Mouse (Mus musculus): ENCODE data around the gene Gm20695. TPM values are rescaled to one million over a fixed set of nuclear protein-coding genes. Genes with fewer than 3 reads are reported as not detected.

The Gm20695 gene
- polyA plus RNA-seq, 1 experiment from 2014 or later: 2.7 TPM

- H3K27ac ChIP-seq: peak overlapping the region; percentile 87
- peaks cover 20% of the 10 kb centered on the region for H3K4me1 ChIP-seq (replicated peaks)
- no peak for DNase-seq (ENCODE audit: low spot score)
- H3K4me3 ChIP-seq: peak overlapping the region; percentile 61
- no peaks in the 10 kb centered on the region for H3K9me3 ChIP-seq
- H3K36me3 ChIP-seq: peaks cover 54% of the 10 kb centered on the region
- no peaks in the 10 kb centered on the region for H3K27me3 ChIP-seq (ENCODE audit: insufficient read depth, poor library complexity, severe bottlenecking)
- 11% methylated on average over 20 of the region's 20 CpGs for WGBS
Observed at GRCm38 (mm10) chr16:3909118-3909517, 24.7 kb downstream of the Gm20695 start.

GRCm38 (mm10) chr16:3920756-3921155 lies 36.3 kb downstream of the Gm20695 start:
- H3K36me3 ChIP-seq: peaks cover 75% of the 10 kb centered on the region
- WGBS: 96% methylated on average over 2 of the region's 2 CpGs

GRCm38 (mm10) chr16:3923515-3923914 lies 39.1 kb downstream of the Gm20695 start:
- H3K4me3 ChIP-seq: no peak overlapping the region
- H3K9me3 ChIP-seq: no peaks in the 10 kb centered on the region
- H3K27ac ChIP-seq: no peak overlapping the region
- 89% methylated on average over 3 of the region's 3 CpGs for WGBS
- no peaks in the 10 kb centered on the region for H3K4me1 ChIP-seq (replicated peaks)
- H3K36me3 ChIP-seq: peaks cover 81% of the 10 kb centered on the region
- DNase-seq (ENCODE audit: low spot score): no peak
- no peaks in the 10 kb centered on the region for H3K27me3 ChIP-seq (ENCODE audit: insufficient read depth, poor library complexity, severe bottlenecking)

More at GRCm38 (mm10) chr16:3920756-3921155, 36.3 kb downstream of the Gm20695 start:
- no peaks in the 10 kb centered on the region for H3K4me1 ChIP-seq (replicated peaks)
- H3K9me3 ChIP-seq: no peaks in the 10 kb centered on the region
- no peak overlapping the region for H3K4me3 ChIP-seq
- no peaks in the 10 kb centered on the region for H3K27me3 ChIP-seq (ENCODE audit: insufficient read depth, poor library complexity, severe bottlenecking)
- no peak for DNase-seq (ENCODE audit: low spot score)
- no peak overlapping the region for H3K27ac ChIP-seq

GRCm38 (mm10) chr16:3923966-3924365 lies 39.5 kb downstream of the Gm20695 start:
- Histone ChIP-seq H3K27ac (no peak overlapping the region), H3K36me3 (peaks cover 83% of the 10 kb centered on the region), H3K27me3 (ENCODE audit: insufficient read depth, poor library complexity, severe bottlenecking) (no peaks in the 10 kb centered on the region), H3K4me1 (replicated peaks) (no peaks in the 10 kb centered on the region), H3K9me3 (no peaks in the 10 kb centered on the region), H3K4me3 (no peak overlapping the region)
- WGBS: 71% methylated on average over 4 of the region's 4 CpGs
- no peak for DNase-seq (ENCODE audit: low spot score)

GRCm38 (mm10) chr16:3928582-3928981 lies 44.1 kb downstream of the Gm20695 start:
- no peak overlapping the region for H3K27ac ChIP-seq
- peaks cover 86% of the 10 kb centered on the region for H3K36me3 ChIP-seq
- no peak for DNase-seq (ENCODE audit: low spot score)
- no peaks in the 10 kb centered on the region for H3K4me1 ChIP-seq (replicated peaks)
- no peaks in the 10 kb centered on the region for H3K9me3 ChIP-seq
- WGBS: 65% methylated on average over 1 of the region's 1 CpGs
- H3K4me3 ChIP-seq: no peak overlapping the region
- no peaks in the 10 kb centered on the region for H3K27me3 ChIP-seq (ENCODE audit: insufficient read depth, poor library complexity, severe bottlenecking)

- Histone ChIP-seq H3K9me3 (no peaks in the 10 kb centered on the region), H3K4me3 (no peak overlapping the region), H3K4me1 (replicated peaks) (no peaks in the 10 kb centered on the region), H3K27me3 (ENCODE audit: insufficient read depth, poor library complexity, severe bottlenecking) (no peaks in the 10 kb centered on the region), H3K27ac (no peak overlapping the region), H3K36me3 (peaks cover 86% of the 10 kb centered on the region)
- DNase-seq (ENCODE audit: low spot score): no peak
- 78% methylated on average over 7 of the region's 7 CpGs for WGBS
Observed at GRCm38 (mm10) chr16:3929151-3929550, 44.7 kb downstream of the Gm20695 start.

- DNase-seq (ENCODE audit: low spot score): no peak
- Histone ChIP-seq H3K4me3 (no peak overlapping the region), H3K27ac (no peak overlapping the region), H3K9me3 (no peaks in the 10 kb centered on the region), H3K4me1 (replicated peaks) (no peaks in the 10 kb centered on the region), H3K27me3 (ENCODE audit: insufficient read depth, poor library complexity, severe bottlenecking) (no peaks in the 10 kb centered on the region), H3K36me3 (peaks cover 90% of the 10 kb centered on the region)
- WGBS: 95% methylated on average over 6 of the region's 6 CpGs
Observed at GRCm38 (mm10) chr16:3933536-3933935, 49.1 kb downstream of the Gm20695 start.

- H3K9me3 ChIP-seq: no peaks in the 10 kb centered on the region
- H3K27me3 ChIP-seq (ENCODE audit: insufficient read depth, poor library complexity, severe bottlenecking): no peaks in the 10 kb centered on the region
- H3K27ac ChIP-seq: no peak overlapping the region
- H3K36me3 ChIP-seq: peaks cover 92% of the 10 kb centered on the region
- 97% methylated on average over 1 of the region's 1 CpGs for WGBS
- no peaks in the 10 kb centered on the region for H3K4me1 ChIP-seq (replicated peaks)
- no peak overlapping the region for H3K4me3 ChIP-seq
- no peak for DNase-seq (ENCODE audit: low spot score)
Observed at GRCm38 (mm10) chr16:3934091-3934490, 49.6 kb downstream of the Gm20695 start.

GRCm38 (mm10) chr16:3934701-3935100 lies 50.3 kb downstream of the Gm20695 start:
- no peak for DNase-seq (ENCODE audit: low spot score)
- H3K27ac ChIP-seq: no peak overlapping the region
- H3K9me3 ChIP-seq: no peaks in the 10 kb centered on the region
- no peaks in the 10 kb centered on the region for H3K4me1 ChIP-seq (replicated peaks)
- no peaks in the 10 kb centered on the region for H3K27me3 ChIP-seq (ENCODE audit: insufficient read depth, poor library complexity, severe bottlenecking)
- no peak overlapping the region for H3K4me3 ChIP-seq
- H3K36me3 ChIP-seq: peaks cover 89% of the 10 kb centered on the region
- WGBS: 93% methylated on average over 4 of the region's 4 CpGs

GRCm38 (mm10) chr16:3951141-3951540 lies 66.7 kb downstream of the Gm20695 start:
- Histone ChIP-seq H3K27ac (no peak overlapping the region), H3K27me3 (ENCODE audit: insufficient read depth, poor library complexity, severe bottlenecking) (no peaks in the 10 kb centered on the region), H3K36me3 (peaks cover 1% of the 10 kb centered on the region; the same call in 1 of the 2 replicates), H3K4me3 (no peak overlapping the region), H3K4me1 (replicated peaks) (0 out of 2 replicates have a peak, but pooled peaks cover 3% of the 10 kb centered on the region), H3K9me3 (no peaks in the 10 kb centered on the region)
- WGBS: 87% methylated on average over 1 of the region's 1 CpGs
- no peak for DNase-seq (ENCODE audit: low spot score)

GRCm38 (mm10) chr16:3956369-3956768 lies 71.9 kb downstream of the Gm20695 start:
- no peaks in the 10 kb centered on the region for H3K27me3 ChIP-seq (ENCODE audit: insufficient read depth, poor library complexity, severe bottlenecking)
- H3K27ac ChIP-seq: no peak overlapping the region
- DNase-seq (ENCODE audit: low spot score): no peak
- 0 out of 2 replicates have a peak, but pooled peaks cover 3% of the 10 kb centered on the region for H3K4me1 ChIP-seq (replicated peaks)
- WGBS: 82% methylated on average over 6 of the region's 6 CpGs
- H3K9me3 ChIP-seq: no peaks in the 10 kb centered on the region
- no peak overlapping the region for H3K4me3 ChIP-seq
- H3K36me3 ChIP-seq: no peaks in the 10 kb centered on the region

- no peaks in the 10 kb centered on the region for H3K27me3 ChIP-seq (ENCODE audit: insufficient read depth, poor library complexity, severe bottlenecking)
- H3K27ac ChIP-seq: no peak overlapping the region
- H3K36me3 ChIP-seq: no peaks in the 10 kb centered on the region
- DNase-seq (ENCODE audit: low spot score): no peak
- WGBS: 72% methylated on average over 2 of the region's 2 CpGs
- H3K4me1 ChIP-seq (replicated peaks): 0 out of 2 replicates have a peak, but pooled peaks cover 3% of the 10 kb centered on the region
- H3K9me3 ChIP-seq: no peaks in the 10 kb centered on the region
- no peak overlapping the region for H3K4me3 ChIP-seq
Observed at GRCm38 (mm10) chr16:3959261-3959660, 74.8 kb downstream of the Gm20695 start.

- DNase-seq (ENCODE audit: low spot score): no peak
- no peaks in the 10 kb centered on the region for H3K4me1 ChIP-seq (replicated peaks)
- no peak overlapping the region for H3K27ac ChIP-seq
- 87% methylated on average over 10 of the region's 10 CpGs for WGBS
- H3K9me3 ChIP-seq: no peaks in the 10 kb centered on the region
- H3K4me3 ChIP-seq: no peak overlapping the region
- no peaks in the 10 kb centered on the region for H3K27me3 ChIP-seq (ENCODE audit: insufficient read depth, poor library complexity, severe bottlenecking)
- no peaks in the 10 kb centered on the region for H3K36me3 ChIP-seq
Observed at GRCm38 (mm10) chr16:3964990-3965389, 80.5 kb downstream of the Gm20695 start.

- 85% methylated on average over 3 of the region's 3 CpGs for WGBS
Observed at GRCm38 (mm10) chr16:3965534-3965933, 81.1 kb downstream of the Gm20695 start.

More at GRCm38 (mm10) chr16:3965534-3965933, 81.1 kb downstream of the Gm20695 start:
- no peak overlapping the region for H3K27ac ChIP-seq
- H3K27me3 ChIP-seq (ENCODE audit: insufficient read depth, poor library complexity, severe bottlenecking): no peaks in the 10 kb centered on the region
- H3K36me3 ChIP-seq: no peaks in the 10 kb centered on the region
- H3K4me1 ChIP-seq (replicated peaks): no peaks in the 10 kb centered on the region
- no peaks in the 10 kb centered on the region for H3K9me3 ChIP-seq
- DNase-seq (ENCODE audit: low spot score): no peak
- H3K4me3 ChIP-seq: no peak overlapping the region

All from hindbrain, embryonic 10.5 days (tissue).